Mouse (Mus musculus): ENCODE measurements around the gene Sf3b4.
A peak's percentile ranks its signal among the peaks of the same experiment; 100 is the strongest.
"Not testable (repeated sequence)": the region's sequence is repeated elsewhere in the genome, so short reads cannot be mapped to it uniquely, and the experiment has no call there.

The Sf3b4 gene

DNA sequence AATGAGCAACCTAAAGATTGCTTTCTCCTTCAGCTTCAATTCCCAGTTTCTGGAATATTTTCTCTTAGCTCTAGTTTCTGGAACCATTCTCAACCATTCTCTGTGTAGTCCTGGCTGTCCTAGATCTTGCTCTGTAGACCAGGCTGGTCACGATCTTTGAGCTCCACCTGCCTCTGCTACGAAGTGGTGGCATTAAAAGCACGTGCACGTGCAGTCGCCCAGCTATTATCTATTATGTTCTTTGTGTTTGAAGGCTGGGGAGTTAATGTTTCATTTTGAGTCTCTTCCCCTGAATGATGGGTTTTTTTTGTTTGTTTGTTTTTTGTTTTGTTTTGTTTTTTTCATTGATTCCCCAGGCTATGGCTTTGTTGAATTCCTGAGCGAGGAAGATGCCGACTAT lies 1.1 kb downstream of the Sf3b4 start:
- DNase-seq (ENCODE audit: low read depth, low spot score), result no peak

DNA sequence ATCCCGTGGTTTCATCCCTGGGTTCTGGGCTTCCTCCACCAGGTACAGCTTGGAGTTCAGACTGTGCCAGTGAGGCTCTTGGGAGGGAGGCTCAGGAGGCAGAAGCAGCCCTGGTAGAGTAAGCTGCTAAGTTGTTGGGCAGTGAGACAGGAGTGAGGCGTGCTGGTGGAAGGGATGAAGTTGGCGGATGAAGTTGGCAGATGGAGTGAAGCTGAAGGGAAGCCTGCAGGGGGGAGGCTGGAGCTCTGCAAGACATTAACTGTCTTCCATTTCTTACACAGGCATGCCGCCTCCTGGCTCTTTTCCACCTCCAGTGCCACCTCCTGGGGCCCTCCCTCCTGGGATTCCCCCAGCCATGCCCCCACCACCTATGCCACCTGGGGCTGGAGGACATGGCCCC lies 1.9 kb downstream of the Sf3b4 start:
- DNase-seq (ENCODE audit: low read depth, low spot score), result not testable (repeated sequence)

DNA sequence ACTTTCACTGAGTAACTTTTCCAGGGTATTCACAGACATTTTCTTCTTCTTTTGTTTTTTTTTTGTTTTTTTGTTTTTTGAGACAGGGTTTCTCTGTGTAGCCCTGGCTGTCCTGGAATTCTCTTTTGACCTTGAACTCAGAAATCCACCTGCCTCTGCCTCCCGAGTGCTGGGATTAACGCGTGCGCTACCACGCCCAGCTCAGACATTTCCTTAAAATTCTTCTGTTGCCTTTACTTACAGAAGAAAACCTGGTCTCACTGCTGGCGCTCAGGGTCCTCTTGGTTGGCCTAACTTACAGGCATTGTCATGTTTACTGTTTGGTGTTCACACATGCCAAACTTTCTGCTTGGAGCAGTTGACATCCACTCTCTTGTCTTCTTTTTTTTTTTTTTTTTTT lies 3.1 kb downstream of the Sf3b4 start:
- no peak for DNase-seq (ENCODE audit: low read depth, low spot score)

DNA sequence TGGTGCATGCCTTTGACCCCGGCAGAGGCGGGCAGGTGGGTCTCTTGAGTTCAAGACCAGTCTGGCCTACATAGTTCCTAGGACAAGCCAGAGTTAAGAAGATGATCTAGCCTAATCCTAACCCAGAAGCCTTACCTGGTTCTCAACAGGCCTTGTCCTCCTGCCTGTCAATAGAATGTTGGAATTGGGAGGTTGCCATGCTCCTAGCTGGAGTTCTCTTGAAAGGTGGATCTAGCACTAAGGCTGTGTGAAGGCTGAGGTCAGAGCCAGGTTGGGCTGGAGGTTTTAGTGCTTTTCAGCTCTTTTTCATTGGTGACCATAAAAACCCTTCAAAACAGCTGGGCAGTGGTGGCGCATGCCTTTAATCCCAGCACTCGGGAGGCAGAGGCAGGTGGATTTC lies 6.3 kb downstream of the Sf3b4 start:
- no peak for DNase-seq (ENCODE audit: low read depth, low spot score)

DNA sequence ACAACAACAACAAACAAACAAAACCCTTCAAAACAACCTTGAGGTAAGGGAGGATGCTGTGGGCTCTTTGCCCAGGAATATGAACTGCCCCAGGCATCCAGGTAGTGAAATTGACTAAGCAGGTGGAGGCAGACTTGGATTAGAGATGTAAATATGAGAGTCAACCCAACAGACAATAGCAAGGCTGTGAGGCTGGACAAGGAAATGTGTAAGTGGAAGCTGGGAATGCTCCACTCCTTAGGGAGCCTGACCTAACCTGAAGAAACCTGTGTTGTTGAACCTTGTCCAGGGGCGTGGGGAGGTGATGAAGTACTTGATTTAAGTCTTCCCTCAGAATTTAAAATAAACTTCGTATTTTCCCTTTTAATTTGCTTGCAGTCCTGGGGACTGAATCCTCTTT lies 6.8 kb downstream of the Sf3b4 start:
- DNase-seq (ENCODE audit: low read depth, low spot score), result no peak

DNA sequence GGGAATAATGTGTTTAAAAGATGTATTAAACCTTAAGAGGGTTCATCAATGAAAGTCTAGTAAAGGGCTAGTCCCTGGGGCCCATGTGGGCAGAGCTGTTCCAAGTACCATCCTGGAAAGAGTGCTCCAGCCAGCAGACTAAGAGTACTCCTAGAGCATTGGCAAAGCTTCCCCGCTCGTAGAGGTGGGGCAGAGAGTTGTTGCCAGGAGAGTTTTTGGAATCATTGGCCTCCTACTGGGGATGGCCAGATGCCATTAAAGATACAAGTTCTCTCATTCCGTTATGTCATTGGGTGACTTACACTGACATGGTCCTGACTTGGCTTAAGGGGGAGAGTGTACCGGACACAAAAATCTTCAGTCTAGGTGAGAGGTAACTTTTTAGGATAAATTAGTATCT lies 7.4 kb downstream of the Sf3b4 start:
- DNase-seq (ENCODE audit: low read depth, low spot score), result no peak

DNA sequence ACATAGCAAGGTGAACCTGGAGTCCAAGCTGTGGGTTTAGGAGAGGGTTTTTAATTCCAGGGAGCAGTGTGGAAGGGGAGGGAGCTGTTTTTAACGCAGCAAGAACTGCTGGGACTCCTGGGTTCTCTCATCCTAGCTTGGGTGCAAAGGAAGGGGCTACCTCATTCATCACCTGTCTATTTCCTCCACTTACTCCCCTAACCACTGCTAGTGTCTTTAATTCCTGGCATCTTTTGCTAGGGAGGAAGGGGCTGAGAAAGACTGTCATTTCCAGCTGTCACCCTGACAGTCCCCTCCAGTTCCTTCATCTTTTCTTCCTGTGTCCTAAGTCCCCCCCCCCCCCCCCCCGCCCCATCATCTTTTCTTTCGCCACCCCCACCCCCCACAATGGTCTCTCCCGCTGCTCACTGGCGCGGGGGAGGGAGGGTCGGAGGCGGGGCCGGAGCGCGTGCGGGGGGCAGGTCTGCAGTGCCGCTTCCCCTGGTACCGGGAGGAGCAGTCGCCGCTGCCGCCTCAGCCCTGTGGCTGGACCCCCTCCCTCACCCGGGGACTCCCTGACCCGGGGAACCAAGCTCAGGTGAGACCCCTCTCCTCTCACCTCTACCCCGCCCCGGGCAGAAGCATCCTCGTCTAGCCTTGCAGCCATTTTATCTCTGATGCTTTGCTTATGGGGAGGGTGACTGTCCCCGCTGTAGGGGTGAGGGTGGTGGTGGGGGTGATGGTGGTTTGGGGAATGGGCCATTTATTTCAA lies 8.8 kb downstream of the Sf3b4 start, which contains the start of gene Sv2a:
Sv2a (plus strand) TSS at position 425 of the 751 bp plus-strand sequence.
- no peak for DNase-seq (ENCODE audit: low read depth, low spot score)

DNA sequence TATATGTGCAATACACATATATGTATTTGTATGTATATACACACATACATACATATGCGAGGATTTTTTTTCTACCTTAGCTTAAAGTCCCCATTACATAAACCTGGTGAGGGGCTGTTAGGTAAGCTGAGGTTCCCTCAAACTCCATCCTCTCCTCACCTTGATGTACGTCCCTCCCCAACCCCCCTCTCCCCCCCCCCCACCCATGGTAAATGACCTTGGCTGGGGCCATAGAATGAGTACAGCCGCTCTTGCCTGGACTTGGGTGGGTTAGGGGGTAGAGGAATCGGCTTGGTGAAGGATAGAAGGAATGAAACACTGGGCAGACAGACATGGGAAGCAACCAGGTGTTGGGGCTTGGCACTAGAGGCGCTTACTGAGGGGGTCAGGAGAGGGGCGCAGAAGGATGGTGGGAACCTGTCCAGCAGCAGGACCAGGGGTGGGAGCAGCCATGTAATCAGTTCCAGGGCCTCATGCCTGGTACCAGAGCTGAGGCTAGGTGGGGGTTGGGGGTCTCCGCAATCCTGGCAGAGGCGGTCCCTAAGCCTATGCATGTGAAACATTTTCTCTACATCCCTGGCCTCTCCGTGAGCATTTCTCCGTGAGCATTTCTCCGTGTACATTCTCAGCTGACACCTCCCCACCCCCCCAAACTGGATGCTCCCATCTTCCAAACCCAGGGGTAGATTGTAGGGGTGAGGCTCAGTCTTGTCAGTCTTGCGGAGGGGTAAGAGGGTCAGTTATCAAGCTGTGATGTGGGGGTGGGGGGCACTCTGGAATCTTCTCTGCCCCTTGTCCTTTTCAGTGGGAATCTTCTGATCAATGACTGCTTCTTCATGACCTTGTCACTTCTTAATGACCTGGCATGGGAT lies 9.6 kb downstream of the Sf3b4 start:
- DNase-seq (ENCODE audit: low read depth, low spot score), result no peak

DNA sequence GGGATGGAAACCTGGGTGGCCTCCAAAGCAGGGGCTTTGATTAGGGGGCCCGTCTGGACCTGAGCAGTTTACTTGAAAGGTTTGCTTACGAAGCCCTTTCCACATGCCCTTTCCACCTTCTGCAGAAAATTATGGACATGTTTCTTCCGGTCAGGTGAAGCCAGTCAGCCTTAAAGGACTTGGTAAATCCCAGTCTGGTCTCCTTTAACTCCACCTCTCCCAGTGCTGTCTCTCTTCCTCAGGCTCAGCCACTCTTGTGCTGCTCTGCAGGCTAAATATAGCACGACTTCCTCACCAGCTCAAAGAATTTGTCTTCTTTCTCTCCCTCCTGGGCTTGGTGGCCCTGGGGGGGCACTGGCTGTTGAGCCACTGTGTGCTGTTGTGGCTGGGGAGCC lies 10.2 kb downstream of the Sf3b4 start:
- DNase-seq (ENCODE audit: low read depth, low spot score), result no peak

DNA sequence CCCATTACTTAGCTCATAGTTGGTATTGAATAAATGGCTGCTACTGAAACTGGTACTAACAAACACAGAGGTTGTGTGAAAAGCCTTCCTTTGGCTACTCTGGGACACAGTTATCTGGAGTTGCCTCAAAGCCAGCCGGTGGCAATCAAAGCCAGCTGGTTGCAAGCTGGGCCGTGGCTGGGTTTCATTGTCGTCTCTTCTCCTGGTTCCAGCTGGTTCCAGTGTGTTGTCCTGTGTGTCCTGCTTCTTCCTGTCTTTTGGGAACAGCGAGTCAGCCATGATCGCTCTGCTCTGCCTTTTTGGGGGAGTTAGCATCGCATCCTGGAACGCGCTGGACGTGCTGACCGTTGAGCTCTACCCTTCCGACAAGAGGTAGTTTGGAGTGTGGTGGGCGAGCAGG lies 20.8 kb downstream of the Sf3b4 start:
- DNase-seq (ENCODE audit: low read depth, low spot score), result no peak

DNA sequence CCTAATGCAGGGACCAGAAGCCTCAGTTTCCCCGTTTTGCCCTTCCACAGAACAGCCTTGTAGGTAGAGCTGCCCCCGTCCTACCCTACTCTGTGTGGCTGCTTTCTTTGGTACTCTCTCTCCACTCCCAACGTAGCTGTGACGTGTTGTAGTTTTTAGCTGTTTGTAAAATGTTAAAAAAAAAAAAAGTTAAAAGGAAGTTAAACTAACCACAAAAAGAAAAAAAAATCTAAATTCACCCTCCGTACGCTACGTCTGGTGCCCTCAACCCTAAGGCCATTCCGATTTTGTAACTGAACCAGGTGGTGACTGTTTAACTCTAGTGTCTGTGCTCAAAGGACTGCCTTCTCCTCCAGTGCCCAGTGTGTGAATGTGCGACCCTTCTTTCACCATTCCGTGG lies 22.8 kb downstream of the Sf3b4 start:
- no peak for DNase-seq (ENCODE audit: low read depth, low spot score)

DNA sequence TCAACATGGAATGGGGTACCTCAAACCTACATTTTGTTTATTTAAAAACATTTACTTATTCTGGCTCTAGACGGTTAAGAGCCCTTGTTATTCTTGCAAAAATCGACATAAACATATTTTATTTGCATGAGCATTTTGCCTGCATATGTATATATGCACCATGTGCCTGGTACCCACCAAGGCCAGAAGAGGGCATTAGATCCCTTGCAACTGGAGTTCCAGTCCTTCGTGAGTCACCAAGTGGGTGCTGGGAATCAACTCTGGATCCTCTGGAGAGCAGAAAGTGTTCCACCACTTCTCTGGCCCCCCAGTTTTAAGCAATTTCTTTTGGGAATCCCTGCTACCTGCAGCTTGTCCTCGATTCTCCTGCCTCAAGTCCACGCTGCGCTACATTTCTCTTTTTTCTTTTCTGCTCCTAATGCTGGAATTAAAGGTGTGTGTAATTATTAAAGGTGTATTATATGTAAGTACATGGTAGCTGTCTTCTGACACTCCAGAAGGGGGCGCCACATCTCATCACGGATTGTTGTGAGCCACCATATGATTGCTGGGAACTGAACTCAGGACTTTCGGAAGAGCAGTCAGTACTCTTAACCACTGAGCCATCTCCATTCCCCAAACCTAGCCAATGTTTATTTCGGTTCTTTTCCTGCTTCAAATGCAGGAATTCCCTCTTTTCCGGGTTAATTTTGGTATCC lies 23.6 kb downstream of the Sf3b4 start:
- DNase-seq (ENCODE audit: low read depth, low spot score), result no peak

DNA sequence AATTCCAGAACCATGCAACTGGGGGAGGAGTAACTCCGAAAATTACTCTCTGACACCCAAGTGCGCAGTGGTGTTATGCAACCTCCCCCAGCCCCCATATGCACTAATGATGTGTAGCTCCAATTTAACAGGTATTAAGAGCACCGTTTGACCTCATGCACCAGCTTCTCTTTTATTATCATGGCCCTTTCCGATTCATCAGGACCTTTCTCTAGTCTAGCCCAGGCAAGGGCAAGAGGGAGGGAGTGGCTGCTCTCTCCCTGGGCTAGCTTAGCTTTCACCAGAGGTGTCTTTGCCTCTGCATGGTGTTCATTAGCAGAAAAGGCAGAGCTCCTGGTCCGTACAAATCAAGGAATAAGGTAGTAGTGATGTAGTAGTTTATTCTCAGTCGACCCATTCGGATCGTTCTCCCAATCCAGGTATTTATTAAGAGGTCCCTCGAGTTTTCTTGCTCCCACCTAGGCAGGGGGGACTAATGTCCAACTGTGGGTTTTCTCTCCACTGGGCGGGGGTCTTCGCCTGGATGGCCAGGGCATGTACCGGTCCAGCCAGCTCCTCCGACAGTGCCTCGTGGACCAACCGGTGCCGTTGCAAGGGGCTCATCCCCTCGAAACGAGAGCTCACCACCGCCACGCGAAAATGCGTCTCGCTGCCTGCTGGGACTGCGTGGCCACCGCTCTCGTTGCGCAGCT lies 24.5 kb downstream of the Sf3b4 start:
- DNase-seq (ENCODE audit: low read depth, low spot score), result no peak

DNA sequence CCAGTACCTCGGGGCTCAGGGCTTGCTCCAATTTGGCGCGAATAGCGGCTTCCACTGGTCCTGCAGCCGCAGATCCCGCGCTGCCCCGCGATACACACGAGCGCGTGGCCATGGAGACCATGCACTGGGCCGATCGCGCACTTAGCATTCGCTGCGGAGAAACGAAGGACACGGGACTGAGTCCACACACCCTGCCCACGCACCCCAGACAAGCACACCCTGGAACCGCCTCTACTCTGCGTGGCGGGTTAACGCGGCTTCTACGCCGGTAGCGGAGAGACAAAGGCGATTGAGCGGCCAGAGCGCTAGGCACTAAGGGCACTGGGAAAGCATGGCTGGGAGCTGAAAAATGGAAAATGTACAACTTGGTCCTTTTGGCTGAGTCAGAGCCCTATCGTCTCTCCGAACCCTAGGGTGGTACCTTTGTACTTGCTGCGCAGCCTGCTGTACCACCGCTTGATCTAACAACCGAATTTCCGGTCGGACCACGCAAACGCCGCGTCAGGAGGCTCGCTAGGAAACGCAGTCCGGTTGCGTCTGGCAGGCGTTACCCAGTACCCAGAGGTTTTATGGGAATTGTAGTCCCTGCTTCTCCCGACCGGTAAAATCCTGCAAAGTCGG lies 25.1 kb downstream of the Sf3b4 start:
- peak; percentile 89 for DNase-seq (ENCODE audit: low read depth, low spot score)

DNA sequence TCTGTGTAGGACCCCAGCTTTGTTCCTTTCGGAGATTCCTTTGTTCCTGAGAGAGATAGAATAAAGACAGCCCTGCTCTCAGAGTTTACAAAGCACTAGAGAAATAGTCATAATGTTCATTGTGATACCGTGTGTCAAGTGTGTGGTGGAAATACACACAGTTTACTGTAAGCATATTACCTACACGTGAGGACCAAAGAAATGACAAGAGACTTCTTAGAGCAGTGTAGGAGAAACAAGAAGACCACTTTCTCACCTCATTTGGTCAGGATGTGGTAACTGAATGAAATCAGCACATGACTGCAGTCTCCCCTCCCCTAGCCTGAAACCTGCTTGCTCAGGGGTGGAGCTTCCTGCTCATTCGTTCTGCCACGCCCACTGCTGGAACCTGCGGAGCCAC lies 26.0 kb downstream of the Sf3b4 start:
- no peak for DNase-seq (ENCODE audit: low read depth, low spot score)

DNA sequence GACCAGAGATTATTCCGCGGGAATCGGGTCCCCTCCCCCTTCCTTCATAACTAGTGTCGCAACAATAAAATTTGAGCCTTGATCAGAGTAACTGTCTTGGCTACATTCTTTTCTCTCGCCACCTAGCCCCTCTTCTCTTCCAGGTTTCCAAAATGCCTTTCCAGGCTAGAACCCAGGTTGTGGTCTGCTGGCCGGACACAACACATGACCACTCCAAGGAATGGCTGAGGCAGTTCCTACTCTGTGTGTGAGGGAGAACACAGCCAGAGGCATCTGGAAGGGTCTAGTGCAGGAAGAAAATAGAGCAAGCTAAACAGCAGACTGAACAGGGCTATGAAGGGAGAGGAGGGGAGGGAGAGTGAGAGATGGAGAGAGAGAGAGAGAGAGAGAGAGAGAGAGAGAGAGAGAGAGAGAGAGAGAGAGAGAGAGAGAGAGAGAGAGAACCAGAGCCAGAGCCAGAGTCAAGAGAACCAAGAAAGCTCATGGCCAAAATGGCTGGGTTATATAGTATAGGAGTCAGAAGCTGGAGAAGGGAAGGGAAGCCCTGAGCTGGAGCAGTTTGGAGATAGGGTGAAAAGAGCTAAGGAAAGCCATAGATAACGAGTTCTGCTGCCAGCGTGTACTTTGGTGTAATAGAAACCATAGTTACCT lies 26.6 kb downstream of the Sf3b4 start:
- DNase-seq (ENCODE audit: low read depth, low spot score), result not testable (repeated sequence)

DNA sequence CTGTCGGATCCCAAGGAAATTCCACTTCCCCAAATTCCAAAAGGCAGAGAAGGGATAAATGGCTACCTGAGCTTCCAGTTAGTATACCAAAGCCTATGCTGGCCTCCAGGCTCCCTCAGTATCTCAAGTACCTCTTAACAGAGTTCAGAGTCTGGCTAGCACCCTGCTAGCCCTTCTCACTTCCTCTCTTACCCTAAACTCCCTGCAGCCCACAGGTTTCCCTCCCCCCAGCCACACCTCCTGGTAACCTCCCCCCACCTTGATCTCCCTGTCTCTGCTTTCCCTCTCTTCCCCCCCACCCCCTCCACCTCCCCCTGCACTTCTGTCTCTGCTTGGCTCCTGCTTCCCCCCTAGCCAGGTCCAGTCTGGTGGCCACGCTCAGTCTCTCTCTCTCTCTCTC lies 27.6 kb downstream of the Sf3b4 start:
- no peak for DNase-seq (ENCODE audit: low read depth, low spot score)

DNA sequence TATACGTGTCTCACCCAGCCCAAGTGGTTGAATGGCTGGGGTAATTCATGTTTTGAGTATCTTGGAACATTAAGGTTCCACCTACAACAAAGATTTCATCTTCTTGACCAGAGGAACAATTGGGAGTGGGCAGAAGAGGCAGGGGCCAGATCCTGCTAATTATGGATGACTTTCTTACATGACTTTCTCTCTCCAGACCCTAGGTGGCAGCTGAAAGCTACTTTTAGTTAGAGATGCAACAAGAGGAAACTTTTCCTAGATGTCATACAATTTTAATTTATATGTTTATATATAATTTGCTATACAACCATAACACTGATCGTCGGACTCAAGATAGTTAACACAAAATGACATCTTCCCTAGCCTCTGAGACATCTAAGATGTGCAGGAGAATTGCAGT lies 35.7 kb downstream of the Sf3b4 start:
- no peak for DNase-seq (ENCODE audit: low read depth, low spot score)

DNA sequence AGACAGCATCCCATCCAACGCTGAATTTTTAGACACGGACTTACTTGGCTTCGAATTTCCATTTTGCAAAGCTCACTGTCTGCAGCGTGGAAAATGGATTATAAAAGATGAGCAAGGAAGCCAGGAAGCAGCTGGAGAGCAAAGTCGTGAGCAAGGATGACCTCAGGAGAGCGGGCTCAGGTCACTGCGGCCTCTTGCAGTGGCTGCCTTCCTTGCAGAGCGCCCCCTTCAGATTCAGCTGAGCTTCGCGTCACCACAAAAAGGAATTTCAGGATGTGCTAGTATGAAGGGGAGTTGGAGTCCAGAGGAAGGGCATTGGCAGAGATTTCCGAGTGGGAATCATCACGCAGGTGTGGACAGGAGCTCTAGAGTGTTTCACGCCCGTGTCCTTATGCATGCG lies 37.1 kb downstream of the Sf3b4 start:
- DNase-seq (ENCODE audit: low read depth, low spot score), result no peak

DNA sequence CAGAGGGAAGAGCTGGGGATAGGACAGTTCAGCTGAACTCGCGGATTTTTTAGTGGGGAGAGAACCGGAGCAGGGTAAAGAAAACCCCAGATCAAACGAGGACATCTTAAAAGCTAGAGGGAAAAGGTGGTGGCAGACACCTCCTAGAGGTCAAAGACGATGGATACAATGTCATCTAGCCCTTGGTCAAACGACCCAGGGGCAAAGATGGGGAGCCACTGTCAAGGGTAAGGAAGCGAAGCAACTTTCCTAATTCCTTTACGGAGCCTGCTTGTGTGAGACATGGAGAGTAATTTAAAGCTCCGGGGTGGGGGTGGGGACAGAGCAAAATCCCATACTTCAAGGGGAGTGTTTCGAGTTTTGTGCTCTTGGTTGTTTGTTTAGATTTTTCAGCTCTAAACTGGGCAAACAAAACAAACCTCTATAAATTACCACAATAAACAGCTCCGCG lies 47.1 kb downstream of the Sf3b4 start:
- DNase-seq (ENCODE audit: low read depth, low spot score), result no peak

DNA sequence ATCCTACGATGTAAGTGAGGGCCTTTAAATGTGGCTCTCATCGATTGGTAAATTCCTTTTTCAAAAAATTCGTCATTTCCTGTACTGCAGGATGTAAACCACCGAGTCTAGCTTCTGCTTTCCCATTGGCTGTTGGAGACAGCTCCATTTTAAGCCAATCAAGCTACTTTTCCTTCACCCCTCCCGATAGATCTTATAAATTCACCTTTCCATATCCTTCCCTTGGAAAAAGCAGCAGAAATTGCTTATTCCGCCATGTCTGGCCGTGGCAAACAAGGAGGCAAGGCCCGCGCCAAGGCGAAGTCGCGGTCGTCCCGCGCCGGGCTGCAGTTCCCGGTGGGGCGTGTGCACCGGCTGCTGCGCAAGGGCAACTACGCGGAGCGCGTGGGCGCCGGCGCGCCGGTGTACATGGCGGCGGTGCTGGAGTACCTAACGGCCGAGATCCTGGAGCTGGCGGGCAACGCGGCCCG lies 47.6 kb downstream of the Sf3b4 start, which contains the start of the genes Bola1 and Hist2h2ab:
Bola1 (minus strand) TSS at position 49 of the 470 bp plus-strand sequence.
Hist2h2ab (plus strand) TSS at position 205 of the 470 bp plus-strand sequence.
- DNase-seq (ENCODE audit: low read depth, low spot score), result peak; percentile 88
